ENCODE assay signal across 8 mouse cellular contexts in the genomic region with DNA sequence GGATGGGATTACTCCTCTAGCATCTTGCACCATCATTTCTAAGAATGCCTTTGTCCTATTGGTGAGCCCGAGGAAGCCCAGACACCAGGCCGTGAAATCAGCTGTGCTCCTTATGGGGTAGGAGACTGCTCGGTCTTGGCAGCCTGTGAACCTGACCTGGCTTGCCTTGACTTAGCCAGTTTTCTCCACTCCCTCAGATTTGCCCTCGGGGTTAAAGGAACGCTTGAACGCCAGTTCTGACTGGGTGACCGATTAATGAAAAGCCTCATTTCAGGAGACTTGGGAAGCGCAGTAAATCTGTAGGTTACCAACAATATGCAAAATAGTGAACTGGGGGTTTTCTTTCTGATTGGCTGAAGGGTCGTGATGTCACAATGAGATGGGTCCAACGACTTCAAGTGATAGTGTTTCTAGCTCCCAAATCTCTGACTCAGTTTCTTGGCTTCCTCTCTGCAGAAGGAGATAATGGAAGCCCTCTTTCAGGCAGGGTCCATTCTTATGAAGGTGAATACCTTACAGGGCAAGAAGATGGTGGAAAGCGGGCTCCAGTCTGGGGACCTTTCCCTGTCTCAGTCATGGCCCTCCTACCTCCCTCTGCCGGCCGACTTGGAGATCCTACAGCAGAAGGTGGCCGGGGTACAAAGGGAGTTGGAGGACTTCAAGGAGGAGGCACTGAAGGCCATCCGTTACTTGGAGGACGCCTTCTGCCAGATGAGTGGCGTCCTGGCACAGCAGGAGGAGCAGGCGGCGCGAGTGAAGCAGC. TPM values are rescaled to one million over a fixed set of nuclear protein-coding genes. Genes with fewer than 3 reads are reported as not detected.
A peak's percentile ranks its signal among the peaks of the same experiment; 100 is the strongest.
DNase-seq lines count a peak whose midpoint lies in the region; ATAC-seq and TF ChIP-seq lines count a peak whose summit lies in the region.

Gene Ccdc182, plus strand, starts transcription at position 428 of the 763 bp plus-strand sequence.

- peak; percentile 29; the same call in 1 of the 2 replicates for ATAC-seq in hindbrain, embryonic 12.5 days (ENCODE audit: low FRiP score)
- ATAC-seq in limb, embryonic 13.5 days (ENCODE audit: low FRiP score, low read depth), result no peak
- no peak for ATAC-seq in stomach, postnatal 0 days (ENCODE audit: low FRiP score, low TSS enrichment)

- peak; percentile 6 for DNase-seq in thymus, postnatal 14 days
- no peak for DNase-seq in thymus, adult 2 months
- DNase-seq in stomach, postnatal 0 days (ENCODE audit: low spot score), result no peak
- DNase-seq in urinary bladder, postnatal 10 days (ENCODE audit: low spot score), result no peak
- DNase-seq in layer of hippocampus, postnatal 36 days, result no peak
- no peak for DNase-seq in embryo, embryonic 10.5 days (ENCODE audit: low spot score)

- TF ChIP-seq EP300 in stomach, postnatal 0 days (optimal IDR thresholded peaks at IDR 0.05), result no peak

- no peaks in the 10 kb centered on the region; the same call in 1 of the 2 replicates for H3K9me3 ChIP-seq in hindbrain, embryonic 12.5 days (replicated peaks)
- H3K9me3 ChIP-seq in limb, embryonic 13.5 days, result no peaks in the 10 kb centered on the region
- H3K9me3 ChIP-seq in stomach, postnatal 0 days (ENCODE audit: control insufficient read depth, low read length), result no peaks in the 10 kb centered on the region

- no peak within 1 kb of the TSS for H3K27ac ChIP-seq in thymus, adult 2 months (ENCODE audit: control insufficient read depth, insufficient read depth, low read length)
- peak within 1 kb of the TSS; percentile 71 for H3K27ac ChIP-seq in hindbrain, embryonic 12.5 days
- no peak within 1 kb of the TSS for H3K27ac ChIP-seq in limb, embryonic 13.5 days
- no peak within 1 kb of the TSS for H3K27ac ChIP-seq in stomach, postnatal 0 days (replicated peaks)

- H3K9ac ChIP-seq in hindbrain, embryonic 12.5 days, result peak within 1 kb of the TSS; percentile 45
- peak within 1 kb of the TSS; percentile 55 for H3K9ac ChIP-seq in limb, embryonic 13.5 days
- H3K9ac ChIP-seq in stomach, postnatal 0 days (ENCODE audit: low read length), result no peak within 1 kb of the TSS

- H3K27me3 ChIP-seq in thymus, adult 2 months (ENCODE audit: control insufficient read depth, insufficient read depth, low read length), result peaks cover 6% of the 10 kb centered on the region; the same call in 1 of the 2 replicates
- H3K27me3 ChIP-seq in hindbrain, embryonic 12.5 days, result no peaks in the 10 kb centered on the region
- H3K27me3 ChIP-seq in limb, embryonic 13.5 days, result peaks cover 60% of the 10 kb centered on the region
- H3K27me3 ChIP-seq in stomach, postnatal 0 days (ENCODE audit: control insufficient read depth, insufficient read depth, low read length), result no peaks in the 10 kb centered on the region

- peaks cover under 1% of the 10 kb centered on the region; the same call in 1 of the 2 replicates for H3K4me1 ChIP-seq in thymus, adult 2 months (replicated peaks; ENCODE audit: control insufficient read depth, insufficient read depth, low read length)
- H3K4me1 ChIP-seq in hindbrain, embryonic 12.5 days, result peaks cover 54% of the 10 kb centered on the region
- peaks cover 30% of the 10 kb centered on the region for H3K4me1 ChIP-seq in limb, embryonic 13.5 days
- H3K4me1 ChIP-seq in stomach, postnatal 0 days (replicated peaks; ENCODE audit: control insufficient read depth, insufficient read depth), result no peaks in the 10 kb centered on the region

- no peak within 1 kb of the TSS for H3K4me3 ChIP-seq in thymus, adult 2 months (ENCODE audit: control insufficient read depth, insufficient read depth, low read length)
- peak within 1 kb of the TSS; percentile 16 for H3K4me3 ChIP-seq in hindbrain, embryonic 12.5 days
- peak within 1 kb of the TSS; percentile 39 for H3K4me3 ChIP-seq in limb, embryonic 13.5 days
- H3K4me3 ChIP-seq in stomach, postnatal 0 days (ENCODE audit: low read depth, low read length), result no peak within 1 kb of the TSS

- no peaks in the 10 kb centered on the region for H3K36me3 ChIP-seq in thymus, adult 2 months (ENCODE audit: control insufficient read depth, insufficient read depth, low read length)
- no peaks in the 10 kb centered on the region for H3K36me3 ChIP-seq in hindbrain, embryonic 12.5 days
- H3K36me3 ChIP-seq in limb, embryonic 13.5 days, result no peaks in the 10 kb centered on the region
- H3K36me3 ChIP-seq in stomach, postnatal 0 days (ENCODE audit: control insufficient read depth, insufficient read depth, low read length), result no peaks in the 10 kb centered on the region

- no peak for TF ChIP-seq CTCF in thymus, adult 2 months (IDR thresholded peaks at IDR 0.05; ENCODE audit: borderline replicate concordance, control insufficient read depth, extremely low read depth, insufficient read depth, low read length, poor library complexity)
- TF ChIP-seq CTCF in stomach, postnatal 0 days (IDR thresholded peaks at IDR 0.05; ENCODE audit: low read depth), result peak; percentile 36

- 47% methylated on average over 20 of the region's 20 CpGs for WGBS in thymus, adult 2 months
- 26% methylated on average over 20 of the region's 20 CpGs for WGBS in hindbrain, embryonic 12.5 days
- WGBS in limb, embryonic 13.5 days, result 22% methylated on average over 20 of the region's 20 CpGs
- WGBS in stomach, postnatal 0 days, result 48% methylated on average over 20 of the region's 20 CpGs

- TF ChIP-seq POLR2A in thymus, adult 2 months (IDR thresholded peaks at IDR 0.05; ENCODE audit: control insufficient read depth, extremely low read depth, insufficient read depth, low read length, poor library complexity), result no peak

- H3K4me2 ChIP-seq in hindbrain, embryonic 12.5 days (replicated peaks), result peak within 1 kb of the TSS; percentile 44
- peak within 1 kb of the TSS; percentile 67 for H3K4me2 ChIP-seq in limb, embryonic 13.5 days (replicated peaks)
- H3K4me2 ChIP-seq in stomach, postnatal 0 days (replicated peaks; ENCODE audit: low read depth), result no peak within 1 kb of the TSS

RNA-seq across cellular contexts. Expression of gene Ccdc182, which starts in this region (rescaled TPM):
- not detected in 2 replicates for polyA plus RNA-seq in thymus, adult 2 months (2012; rRNA removed)
- 3.8 and 4.3 TPM in 2 replicates for polyA plus RNA-seq in hindbrain, embryonic 12.5 days (2016; fragmentation: Nextera tagmentation; extraction: Ambion mirVana)
- polyA plus RNA-seq in limb, embryonic 13.5 days (2015; fragmentation: Nextera tagmentation; extraction: Ambion mirVana), result 0.11 TPM in 1 of 2 replicates, not detected in the other
- polyA plus RNA-seq in stomach, postnatal 0 days (2015; fragmentation: Nextera tagmentation; extraction: Ambion mirVana), result not detected in 2 replicates
- not detected for total RNA-seq in layer of hippocampus, postnatal 36 days (2021)

Comparison
In these comparisons a context has a peak if more than half of its experiments do, and no peak if none do; other contexts are left out.
1. H3K4me3 ChIP-seq: peak in hindbrain, embryonic 12.5 days (single experiment) and limb, embryonic 13.5 days (single experiment); none in thymus, adult 2 months (single experiment) and stomach, postnatal 0 days (single experiment).